Mouse (Mus musculus) heart, postnatal 0 days (tissue): ENCODE results near the gene Nlrc5.

ENCODE experiments used
- CTCF ChIP-seq: IDR thresholded peaks from 2 replicates; pipeline ENCODE4 v1.5.1; 2016; ENCODE audit warnings: antibody characterized with exemption, control low read depth, low read depth
- EP300 ChIP-seq: IDR thresholded peaks from 2 replicates; pipeline ENCODE4 v1.6.1; 2016; ENCODE audit warnings: antibody characterized with exemption, low read depth

GRCm38 (mm10) chr8:94387027-94387684, 47.0 kb upstream of the Nlrc5 start:
- TF ChIP-seq CTCF (no peak), EP300 (no peak; the same call in 1 of the 2 replicates)
